Mouse (Mus musculus) G1E (cell line): Measurements from ENCODE around the gene Pmfbp1.

Experiments
- CTCF ChIP-seq: IDR thresholded peaks from 2 replicates; pipeline ENCODE4 v1.5.1; 2012; ENCODE audit warnings: low read depth, low read length, inconsistent platforms, mixed read lengths
- GATA1 ChIP-seq: IDR thresholded peaks from 2 replicates; pipeline ENCODE4 v1.6.1; 2012; ENCODE audit warnings: borderline replicate concordance, low read length, inconsistent platforms, mixed read lengths
- POLR2AphosphoS5 ChIP-seq: IDR thresholded peaks from 2 replicates; pipeline ENCODE4 v1.6.1; 2012; ENCODE audit warnings: low read depth, low read length, inconsistent platforms; ENCODE audit not compliant: insufficient replicate concordance
- TAL1 ChIP-seq: conservative IDR thresholded peaks from 2 replicates; pipeline ENCODE4 v1.6.1; 2012; ENCODE audit warnings: low read depth, low read length, inconsistent platforms, mixed read lengths

- no peak for TF ChIP-seq TAL1
- TF ChIP-seq GATA1 = no peak
- no peak for TF ChIP-seq CTCF
- TF ChIP-seq POLR2AphosphoS5 = no peak
Measured at GRCm38 (mm10) chr8:109505560-109505959, 11.7 kb downstream of the Pmfbp1 start.
